Mouse (Mus musculus) liver, postnatal 0 days (tissue): ENCODE results near the gene Polr1e.

Experiments used
- CTCF ChIP-seq: sonication (generic); IDR thresholded peaks from 2 replicates; pipeline ENCODE4 v1.5.1; 2016; ENCODE audit warnings: antibody characterized with exemption, low read depth
- EP300 ChIP-seq: IDR thresholded peaks from 2 replicates; pipeline ENCODE4 v1.6.1; 2016; ENCODE audit warnings: antibody characterized with exemption, low read depth, mild to moderate bottlenecking

GRCm38 (mm10) chr4:45037455-45038410, 19.4 kb downstream of the Polr1e start:
- no peak for TF ChIP-seq CTCF
- TF ChIP-seq EP300, result no peak
